Mouse (Mus musculus): ENCODE data around the gene Nfix.
"Not testable (repeated sequence)": the region's sequence is repeated elsewhere in the genome, so short reads cannot be mapped to it uniquely, and the experiment has no call there.

The Nfix gene

GRCm38 (mm10) chr8:84832034-84832717 lies 32.0 kb upstream of the Nfix start:
- peak; percentile 81 for DNase-seq

GRCm38 (mm10) chr8:84831490-84831889 lies 31.3 kb upstream of the Nfix start, which contains the start of gene Gadd45gip1:
Gene Gadd45gip1, plus strand, starts transcription at chr8:84831522.
- DNase-seq: peak; percentile 47

- not testable (repeated sequence) for DNase-seq
Measured at GRCm38 (mm10) chr8:84826518-84826917, 26.4 kb upstream of the Nfix start.

GRCm38 (mm10) chr8:84825636-84826035 lies 25.5 kb upstream of the Nfix start:
- DNase-seq: no peak

GRCm38 (mm10) chr8:84823653-84824052 lies 23.5 kb upstream of the Nfix start:
- peak; percentile 70 for DNase-seq

- no peak for DNase-seq
Measured at GRCm38 (mm10) chr8:84822723-84823122, 22.6 kb upstream of the Nfix start, which contains the start of gene Dand5. Gene Dand5, minus strand, starts transcription at chr8:84822823.

GRCm38 (mm10) chr8:84816117-84816516 lies 16.0 kb upstream of the Nfix start:
- DNase-seq: no peak

- peak; percentile 98 for DNase-seq
Measured at GRCm38 (mm10) chr8:84815547-84815946, 15.4 kb upstream of the Nfix start.

GRCm38 (mm10) chr8:84814555-84815441 lies 14.7 kb upstream of the Nfix start:
- DNase-seq: peak; percentile 36

GRCm38 (mm10) chr8:84814240-84814554 lies 14.1 kb upstream of the Nfix start:
- DNase-seq: no peak

- no peak for DNase-seq
Measured at GRCm38 (mm10) chr8:84813830-84814229, 13.7 kb upstream of the Nfix start.

- DNase-seq: peak; percentile 91
Measured at GRCm38 (mm10) chr8:84813059-84813458, 12.9 kb upstream of the Nfix start.

- no peak for DNase-seq
Measured at GRCm38 (mm10) chr8:84811303-84811702, 11.2 kb upstream of the Nfix start.

- peak; percentile 96 for DNase-seq
Measured at GRCm38 (mm10) chr8:84810896-84811295, 10.8 kb upstream of the Nfix start.

- no peak for DNase-seq
Measured at GRCm38 (mm10) chr8:84809941-84810280, 9.8 kb upstream of the Nfix start.

- DNase-seq: no peak
Measured at GRCm38 (mm10) chr8:84809109-84809940, 9.2 kb upstream of the Nfix start.

- no peak for DNase-seq
Measured at GRCm38 (mm10) chr8:84806031-84806430, 5.9 kb upstream of the Nfix start.

- peak; percentile 74 for DNase-seq
Measured at GRCm38 (mm10) chr8:84799136-84799931, 810 bp downstream of the Nfix start.

- no peak for DNase-seq
Measured at GRCm38 (mm10) chr8:84798446-84799135, 1.6 kb downstream of the Nfix start.

- no peak for DNase-seq
Measured at GRCm38 (mm10) chr8:84797971-84798370, 2.2 kb downstream of the Nfix start.

- no peak for DNase-seq
Measured at GRCm38 (mm10) chr8:84797256-84797797, 2.8 kb downstream of the Nfix start.
